Mouse (Mus musculus) neutrophil, adult 65 days (primary cell): ENCODE results near the gene Npsr1. TPM values are rescaled to one million over a fixed set of nuclear protein-coding genes. Genes with fewer than 3 reads are reported as not detected.

ENCODE experiments used
- total RNA-seq: library from RNA; stranded (reverse); gene quantifications from 2 replicates; pipeline ENCODE4 v1.2.4, GENCODE M21; 2023

Gene Npsr1
- not detected in 2 replicates for total RNA-seq

DNA sequence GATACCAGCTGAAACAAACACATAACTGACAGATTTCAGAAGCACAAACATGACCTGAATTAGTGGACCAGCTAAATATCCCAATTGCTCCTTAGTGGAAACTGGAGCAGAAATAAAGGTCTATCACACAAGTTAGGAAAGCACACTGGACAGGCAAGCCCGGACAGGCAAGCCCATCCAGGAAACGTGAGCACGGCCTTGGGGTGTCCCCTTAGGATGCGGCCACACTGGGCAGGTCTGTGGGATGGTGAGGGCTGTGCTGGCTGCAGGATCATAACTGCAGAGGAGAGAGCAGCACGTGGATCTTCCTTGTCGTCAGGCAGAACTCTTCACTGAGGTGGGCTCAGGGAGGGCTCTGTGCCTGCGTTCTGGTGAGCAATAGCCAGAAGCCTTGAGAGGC, at the start of gene Npsr1:
TSS of gene Npsr1 (plus strand) at position 301 of the 400 bp plus-strand sequence.

